Mouse (Mus musculus): ENCODE measurements around the gene Exoc4. TPM values are rescaled to one million over a fixed set of nuclear protein-coding genes. Genes with fewer than 3 reads are reported as not detected.

Exoc4 gene
- polyA plus RNA-seq, 1 experiment from 2014 or later = 9.5 TPM

GRCm38 (mm10) chr6:33425007-33425406 lies 176.1 kb downstream of the Exoc4 start:
- Histone ChIP-seq H3K4me1 (replicated peaks; ENCODE audit: control insufficient read depth, insufficient read depth) (no peaks in the 10 kb centered on the region), H3K27me3 (ENCODE audit: control insufficient read depth, insufficient read depth, low read length) (no peaks in the 10 kb centered on the region), H3K27ac (replicated peaks) (no peak overlapping the region), H3K9ac (ENCODE audit: low read length) (no peak overlapping the region), H3K9me3 (ENCODE audit: control insufficient read depth, low read length) (no peaks in the 10 kb centered on the region), H3K36me3 (ENCODE audit: control insufficient read depth, insufficient read depth, low read length) (no peaks in the 10 kb centered on the region), H3K4me2 (replicated peaks; ENCODE audit: low read depth) (no peak overlapping the region), H3K4me3 (ENCODE audit: low read depth, low read length) (no peak overlapping the region)
- TF ChIP-seq EP300 (optimal IDR thresholded peaks at IDR 0.05) (no peak), CTCF (IDR thresholded peaks at IDR 0.05; ENCODE audit: low read depth) (no peak)
- DNase-seq (ENCODE audit: low spot score) (no peak), ATAC-seq (ENCODE audit: low FRiP score, low TSS enrichment) (no peak)

DNA sequence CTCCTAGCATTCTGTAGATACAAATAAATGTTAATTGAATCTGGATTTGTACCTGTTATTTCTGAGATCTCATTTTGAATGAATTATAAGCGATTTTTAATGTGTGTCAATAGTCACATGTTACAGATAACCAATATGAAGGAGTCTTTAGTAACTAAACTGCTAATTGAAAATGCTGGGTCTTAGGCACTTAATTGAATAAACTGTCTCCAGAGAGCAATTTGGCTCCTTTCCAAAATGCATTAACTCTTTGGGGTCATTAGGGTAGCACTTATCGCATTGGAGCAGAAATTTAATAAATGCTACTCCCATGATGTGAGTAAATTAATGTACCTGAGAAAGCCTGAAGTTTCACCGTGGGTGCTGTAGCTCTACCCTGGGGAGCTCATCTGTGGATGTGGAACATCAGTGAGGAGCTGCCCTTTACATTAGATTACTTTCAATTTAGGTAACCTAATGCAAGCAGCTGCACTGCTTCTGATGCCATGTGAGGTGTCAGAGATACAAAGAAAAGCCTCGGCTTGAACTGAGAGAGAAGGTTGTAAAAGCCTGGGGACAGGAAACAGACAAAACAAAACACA lies 182.4 kb downstream of the Exoc4 start:
- H3K9me3 ChIP-seq (ENCODE audit: control insufficient read depth, low read length) = no peaks in the 10 kb centered on the region
- H3K9ac ChIP-seq (ENCODE audit: low read length) = no peak overlapping the region
- H3K4me3 ChIP-seq (ENCODE audit: low read depth, low read length) = no peak overlapping the region
- DNase-seq (ENCODE audit: low spot score) = no peak
- no peak overlapping the region for H3K27ac ChIP-seq (replicated peaks)
- no peak for ATAC-seq (ENCODE audit: low FRiP score, low TSS enrichment)
- H3K4me2 ChIP-seq (replicated peaks; ENCODE audit: low read depth) = no peak overlapping the region
- H3K36me3 ChIP-seq (ENCODE audit: control insufficient read depth, insufficient read depth, low read length) = no peaks in the 10 kb centered on the region
- no peaks in the 10 kb centered on the region for H3K27me3 ChIP-seq (ENCODE audit: control insufficient read depth, insufficient read depth, low read length)
- TF ChIP-seq CTCF (IDR thresholded peaks at IDR 0.05; ENCODE audit: low read depth) (no peak), EP300 (optimal IDR thresholded peaks at IDR 0.05) (no peak)
- WGBS = 68% methylated on average over 4 of the region's 4 CpGs
- no peaks in the 10 kb centered on the region for H3K4me1 ChIP-seq (replicated peaks; ENCODE audit: control insufficient read depth, insufficient read depth)

GRCm38 (mm10) chr6:33440508-33440907 lies 191.6 kb downstream of the Exoc4 start:
- Histone ChIP-seq H3K9ac (ENCODE audit: low read length) (no peak overlapping the region), H3K4me2 (replicated peaks; ENCODE audit: low read depth) (no peak overlapping the region), H3K27ac (replicated peaks) (no peak overlapping the region), H3K27me3 (ENCODE audit: control insufficient read depth, insufficient read depth, low read length) (no peaks in the 10 kb centered on the region), H3K4me3 (ENCODE audit: low read depth, low read length) (no peak overlapping the region), H3K36me3 (ENCODE audit: control insufficient read depth, insufficient read depth, low read length) (no peaks in the 10 kb centered on the region), H3K9me3 (ENCODE audit: control insufficient read depth, low read length) (no peaks in the 10 kb centered on the region), H3K4me1 (replicated peaks; ENCODE audit: control insufficient read depth, insufficient read depth) (no peaks in the 10 kb centered on the region)
- ATAC-seq (ENCODE audit: low FRiP score, low TSS enrichment) (no peak), DNase-seq (ENCODE audit: low spot score) (no peak)
- WGBS = 69% methylated on average over 1 of the region's 1 CpGs
- no peak for TF ChIP-seq CTCF (IDR thresholded peaks at IDR 0.05; ENCODE audit: low read depth)

GRCm38 (mm10) chr6:33453810-33454209 lies 204.9 kb downstream of the Exoc4 start:
- TF ChIP-seq EP300 (optimal IDR thresholded peaks at IDR 0.05) (no peak), CTCF (IDR thresholded peaks at IDR 0.05; ENCODE audit: low read depth) (no peak)
- Histone ChIP-seq H3K4me1 (replicated peaks; ENCODE audit: control insufficient read depth, insufficient read depth) (no peaks in the 10 kb centered on the region), H3K9ac (ENCODE audit: low read length) (no peak overlapping the region), H3K4me3 (ENCODE audit: low read depth, low read length) (no peak overlapping the region), H3K36me3 (ENCODE audit: control insufficient read depth, insufficient read depth, low read length) (no peaks in the 10 kb centered on the region), H3K9me3 (ENCODE audit: control insufficient read depth, low read length) (no peaks in the 10 kb centered on the region), H3K27me3 (ENCODE audit: control insufficient read depth, insufficient read depth, low read length) (no peaks in the 10 kb centered on the region), H3K4me2 (replicated peaks; ENCODE audit: low read depth) (no peak overlapping the region), H3K27ac (replicated peaks) (no peak overlapping the region)
- WGBS = 81% methylated on average over 2 of the region's 2 CpGs
- DNase-seq (ENCODE audit: low spot score) (no peak), ATAC-seq (ENCODE audit: low FRiP score, low TSS enrichment) (no peak)

- no peak overlapping the region for H3K9ac ChIP-seq (ENCODE audit: low read length)
- no peaks in the 10 kb centered on the region for H3K4me1 ChIP-seq (replicated peaks; ENCODE audit: control insufficient read depth, insufficient read depth)
- no peak overlapping the region for H3K4me3 ChIP-seq (ENCODE audit: low read depth, low read length)
- ATAC-seq (ENCODE audit: low FRiP score, low TSS enrichment) = no peak
- H3K4me2 ChIP-seq (replicated peaks; ENCODE audit: low read depth) = no peak overlapping the region
- no peaks in the 10 kb centered on the region for H3K36me3 ChIP-seq (ENCODE audit: control insufficient read depth, insufficient read depth, low read length)
- no peaks in the 10 kb centered on the region for H3K27me3 ChIP-seq (ENCODE audit: control insufficient read depth, insufficient read depth, low read length)
- no peaks in the 10 kb centered on the region for H3K9me3 ChIP-seq (ENCODE audit: control insufficient read depth, low read length)
- TF ChIP-seq CTCF (IDR thresholded peaks at IDR 0.05; ENCODE audit: low read depth) (no peak), EP300 (optimal IDR thresholded peaks at IDR 0.05) (no peak)
- 45% methylated on average over 2 of the region's 2 CpGs for WGBS
- no peak for DNase-seq (ENCODE audit: low spot score)
- no peak overlapping the region for H3K27ac ChIP-seq (replicated peaks)
These were observed 205.5 kb downstream of the Exoc4 start for GRCm38 (mm10) chr6:33454354-33454753.

DNA sequence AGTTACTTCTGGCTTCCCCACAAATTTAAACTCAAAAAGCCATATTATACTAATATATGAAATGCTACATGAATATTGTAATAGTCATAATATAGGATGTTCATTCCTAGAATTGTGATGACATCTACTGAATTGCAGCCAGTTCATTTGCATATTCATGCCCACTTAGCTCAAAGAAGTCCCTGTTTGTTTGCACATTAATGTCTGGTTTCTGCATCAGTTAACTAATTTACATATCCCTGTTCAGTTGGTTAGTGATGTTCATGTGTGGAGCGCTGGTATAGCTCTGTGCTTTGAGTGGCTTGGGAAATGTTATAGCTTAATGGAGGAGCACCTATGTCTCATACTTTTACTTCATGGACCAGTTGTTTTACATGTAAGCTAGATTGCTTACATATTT lies 206.4 kb downstream of the Exoc4 start:
- TF ChIP-seq EP300 (optimal IDR thresholded peaks at IDR 0.05) = no peak
- TF ChIP-seq CTCF (IDR thresholded peaks at IDR 0.05; ENCODE audit: low read depth) = no peak
- no peak overlapping the region for H3K27ac ChIP-seq (replicated peaks)
- H3K27me3 ChIP-seq (ENCODE audit: control insufficient read depth, insufficient read depth, low read length) = no peaks in the 10 kb centered on the region
- no peak overlapping the region for H3K4me2 ChIP-seq (replicated peaks; ENCODE audit: low read depth)
- no peak for DNase-seq (ENCODE audit: low spot score)
- no peak overlapping the region for H3K4me3 ChIP-seq (ENCODE audit: low read depth, low read length)
- H3K36me3 ChIP-seq (ENCODE audit: control insufficient read depth, insufficient read depth, low read length) = no peaks in the 10 kb centered on the region
- no peak for ATAC-seq (ENCODE audit: low FRiP score, low TSS enrichment)
- no peaks in the 10 kb centered on the region for H3K4me1 ChIP-seq (replicated peaks; ENCODE audit: control insufficient read depth, insufficient read depth)
- WGBS = 95% methylated on average over 1 of the region's 1 CpGs
- H3K9me3 ChIP-seq (ENCODE audit: control insufficient read depth, low read length) = no peaks in the 10 kb centered on the region
- H3K9ac ChIP-seq (ENCODE audit: low read length) = no peak overlapping the region
